Mouse (Mus musculus) C2C12 (cell line): Measurements from ENCODE around the gene Hist1h2ae.

Experiments
- CTCF ChIP-seq: IDR thresholded peaks from one replicate; pipeline ENCODE4 v1.5.1; 2011; ENCODE audit not compliant: control insufficient read depth, insufficient read depth, insufficient read length
- MAX ChIP-seq: IDR thresholded peaks from one replicate; pipeline ENCODE4 v1.6.1; 2011; ENCODE audit warnings: mild to moderate bottlenecking, control low read depth

- TF ChIP-seq MAX, result no peak
- TF ChIP-seq CTCF, result no peak
Measured at GRCm38 (mm10) chr13:23576351-23576881, 5.4 kb upstream of the Hist1h2ae start.
